Mouse (Mus musculus) G1E (cell line): ENCODE measurements around the gene Cdkn1a. TPM values are rescaled to one million over a fixed set of nuclear protein-coding genes. Genes with fewer than 3 reads are reported as not detected.

ENCODE experiments used
- ATAC-seq: 2 replicates; pipeline ENCODE4 v1.8.0; 2016; ENCODE audit warnings: mild to moderate bottlenecking; ENCODE audit not compliant: insufficient number of reproducible peaks, poor library complexity, low FRiP score, severe bottlenecking; ENCODE audit errors: extremely low read depth
- DNase-seq: peaks from one replicate; pipeline ENCODE4 v3.0.0; 2012; ENCODE audit warnings: low spot score
- H3K27me3 ChIP-seq: 2 replicates; pipeline ENCODE4 v1.6.1; 2012; ENCODE audit warnings: mild to moderate bottlenecking, low read length, inconsistent platforms; ENCODE audit not compliant: insufficient read depth
- H3K36me3 ChIP-seq: replicated peaks from 2 replicates; pipeline ENCODE3; 2012; ENCODE audit warnings: mild to moderate bottlenecking, inconsistent platforms
- H3K4me1 ChIP-seq: 2 replicates; pipeline ENCODE4 v1.6.1; 2012; ENCODE audit warnings: low read depth, low read length, inconsistent platforms, mixed read lengths; ENCODE audit not compliant: insufficient read depth
- H3K4me3 ChIP-seq: 2 replicates; pipeline ENCODE4 v1.5.1; 2012; ENCODE audit warnings: low read depth, mild to moderate bottlenecking, inconsistent platforms, low read length, moderate library complexity, mixed read lengths
- H3K9me3 ChIP-seq: replicated peaks from 2 replicates; pipeline ENCODE4 v1.6.1; 2012; ENCODE audit warnings: inconsistent platforms
- CTCF ChIP-seq: IDR thresholded peaks from 2 replicates; pipeline ENCODE4 v1.5.1; 2012; ENCODE audit warnings: low read depth, low read length, inconsistent platforms, mixed read lengths
- GATA1 ChIP-seq: IDR thresholded peaks from 2 replicates; pipeline ENCODE4 v1.6.1; 2012; ENCODE audit warnings: borderline replicate concordance, low read length, inconsistent platforms, mixed read lengths
- GATA2 ChIP-seq: IDR thresholded peaks from 2 replicates; pipeline ENCODE4 v1.6.1; 2012; ENCODE audit warnings: low read depth, low read length, inconsistent platforms, borderline replicate concordance
- POLR2AphosphoS5 ChIP-seq: IDR thresholded peaks from 2 replicates; pipeline ENCODE4 v1.6.1; 2012; ENCODE audit warnings: low read depth, low read length, inconsistent platforms; ENCODE audit not compliant: insufficient replicate concordance
- TAL1 ChIP-seq: conservative IDR thresholded peaks from 2 replicates; pipeline ENCODE4 v1.6.1; 2012; ENCODE audit warnings: low read depth, low read length, inconsistent platforms, mixed read lengths
- polyA plus RNA-seq: library from polyadenylated mRNA; stranded (reverse); fragments of >175 nt; gene quantifications from 2 replicates; pipeline ENCODE4 v1.2.3, GENCODE M21; 2012
- total RNA-seq, 2 experiments: library from RNA; stranded (forward) in 1 of 2; stranded (reverse) in 1 of 2; fragments of 200-1000 nt in 1 of 2; fragments of >200 nt in 1 of 2; fragmentation: Nextera tagmentation in 1 of 2; gene quantifications; 2 replicates each; pipeline ENCODE4 v1.2.3; 2014 to 2017

Cdkn1a gene
- total and polyA plus RNA-seq, 3 experiments = 21.4 to 234 (median 145) TPM

DNA sequence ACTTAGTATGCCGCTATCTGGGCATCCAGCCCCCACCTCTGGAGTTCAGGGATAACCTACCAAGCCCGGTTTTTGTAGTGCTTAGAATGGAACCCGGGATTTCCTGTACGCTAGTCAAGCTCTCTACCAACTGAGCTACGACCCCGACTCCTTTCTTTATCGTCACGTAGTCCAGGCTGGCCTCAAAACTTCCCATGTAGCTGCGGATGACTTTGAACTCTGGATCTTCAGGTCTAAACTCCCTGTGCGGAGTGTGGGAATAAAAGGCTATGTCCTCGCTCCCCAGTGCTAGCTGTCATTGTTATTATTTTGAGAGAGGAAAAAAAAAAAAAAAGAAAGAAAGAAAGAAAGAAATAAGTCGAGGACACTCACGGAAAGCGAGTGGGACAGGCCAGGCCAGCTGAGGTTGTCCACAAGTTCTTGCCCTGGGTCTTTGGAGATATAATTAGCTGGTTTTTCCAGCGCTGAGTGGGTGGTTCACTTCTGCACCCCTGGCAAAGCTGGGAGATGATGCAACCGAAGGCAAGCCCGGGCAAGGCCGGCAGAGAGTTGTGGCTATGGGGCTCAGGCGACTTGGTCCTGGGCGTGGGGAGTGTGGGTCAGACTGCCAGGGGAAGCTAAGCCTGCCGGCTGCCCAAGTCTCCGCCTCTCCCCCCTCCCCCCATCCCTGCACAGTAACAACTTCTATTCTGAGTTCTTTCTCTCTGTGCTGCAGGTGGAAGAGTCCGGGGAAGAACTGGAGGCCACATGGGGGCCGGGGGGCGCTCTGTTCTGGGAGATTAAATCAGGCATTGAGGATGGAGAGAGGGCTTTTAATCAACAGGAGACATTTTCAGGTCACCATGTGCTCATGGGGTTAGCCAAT is 12.0 kb upstream of the Cdkn1a start:
- Histone ChIP-seq H3K4me1 (peaks cover 70% of the 10 kb centered on the region), H3K4me3 (peak overlapping the region; percentile 70), H3K9me3 (peaks cover 6% of the 10 kb centered on the region), H3K27me3 (peaks cover 2% of the 10 kb centered on the region; the same call in 1 of the 2 replicates), H3K36me3 (peaks cover 28% of the 10 kb centered on the region)
- TF ChIP-seq POLR2AphosphoS5 (no peak), TAL1 (no peak), CTCF (no peak), GATA2 (no peak), GATA1 (no peak)
- ATAC-seq = peak; percentile 72
- DNase-seq = peak; percentile 75

DNA sequence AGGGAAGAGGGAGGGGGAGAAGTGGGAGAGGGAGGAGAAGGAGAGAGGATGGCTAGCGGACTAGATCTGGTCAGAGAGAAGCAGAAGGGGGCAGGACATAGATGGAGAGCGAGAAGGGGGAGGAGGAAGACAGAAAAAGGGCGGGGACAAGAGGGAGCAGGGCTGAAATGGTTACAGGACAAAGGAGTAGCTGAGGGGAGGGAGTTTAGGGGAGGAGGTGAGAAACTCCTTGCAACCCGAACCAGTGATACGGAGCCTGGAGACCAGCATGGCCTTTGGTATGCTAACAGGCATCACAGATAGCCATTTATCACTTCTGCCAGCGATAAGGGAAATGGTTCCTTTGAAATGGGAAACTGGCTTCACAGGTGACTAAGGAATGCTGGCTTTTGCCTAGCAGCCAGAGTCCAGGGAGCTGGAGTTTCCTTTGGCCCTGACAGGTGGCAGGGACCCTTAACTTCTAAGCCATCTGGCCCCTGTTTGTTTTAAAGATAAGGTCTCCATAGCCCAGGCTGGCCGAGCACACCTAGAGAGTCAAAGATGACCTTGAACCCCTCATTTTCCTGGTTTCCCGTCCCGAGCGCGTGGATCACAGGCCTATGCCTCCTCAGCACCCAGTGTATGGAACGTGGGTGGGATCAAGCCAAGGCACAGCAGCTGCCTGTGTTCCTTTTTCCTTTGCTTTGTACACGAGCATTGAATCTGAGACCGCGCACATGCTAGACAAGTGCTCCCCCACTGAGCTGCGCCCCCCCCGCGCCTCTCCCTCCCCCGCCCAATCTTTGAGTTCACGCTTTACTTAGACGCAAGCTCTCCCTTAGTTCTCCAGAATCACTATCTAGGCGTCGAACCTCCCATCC is 9.8 kb upstream of the Cdkn1a start:
- H3K4me1 ChIP-seq = peaks cover 56% of the 10 kb centered on the region
- no peaks in the 10 kb centered on the region for H3K27me3 ChIP-seq
- DNase-seq (peak; percentile 59), ATAC-seq (peak; percentile 56)
- H3K4me3 ChIP-seq = peak overlapping the region; percentile 62; the same call in 1 of the 2 replicates
- TF ChIP-seq GATA1 = no peak
- peaks cover 12% of the 10 kb centered on the region for H3K36me3 ChIP-seq
- H3K9me3 ChIP-seq = peaks cover 8% of the 10 kb centered on the region

DNA sequence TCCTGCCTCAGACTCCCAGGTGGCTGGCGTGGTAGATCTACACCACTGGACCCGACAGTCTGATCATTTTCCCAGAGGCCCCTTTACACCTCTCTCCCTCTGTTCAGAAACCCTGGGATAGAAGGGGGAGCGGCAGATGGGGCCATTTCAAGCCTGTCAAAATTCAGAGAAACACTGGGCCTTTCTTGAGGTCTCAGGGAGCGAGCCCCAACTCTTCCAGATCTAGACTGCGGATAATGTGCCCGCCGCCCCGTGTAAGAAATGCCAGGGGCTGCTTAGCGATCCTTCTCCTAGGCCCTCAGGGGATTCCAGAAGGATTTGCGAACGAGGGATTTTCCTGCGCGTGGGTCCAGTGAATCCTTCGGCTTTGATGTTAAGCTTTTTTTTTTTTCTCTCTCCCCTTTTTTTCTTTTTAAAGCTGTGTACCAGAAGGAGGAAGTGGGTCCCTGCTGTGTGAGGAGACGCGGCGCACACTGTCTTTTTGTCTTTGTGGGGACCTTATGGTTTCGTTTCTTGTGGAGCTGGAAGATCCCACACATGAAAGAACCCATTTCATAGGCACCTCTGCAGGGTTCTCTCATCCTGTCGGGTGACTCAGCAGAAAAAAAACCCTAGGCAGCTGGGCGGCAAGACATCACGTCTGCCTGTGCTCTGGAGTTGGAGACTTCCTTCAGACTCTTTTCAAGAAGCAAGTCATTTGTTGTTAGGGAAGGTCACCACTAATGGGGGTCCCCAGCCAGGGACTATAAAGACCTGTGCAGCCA is 9.0 kb upstream of the Cdkn1a start:
- Histone ChIP-seq H3K9me3 (peaks cover 8% of the 10 kb centered on the region), H3K4me1 (peaks cover 54% of the 10 kb centered on the region), H3K27me3 (no peaks in the 10 kb centered on the region), H3K36me3 (peaks cover 8% of the 10 kb centered on the region), H3K4me3 (peak overlapping the region; percentile 62; the same call in 1 of the 2 replicates)
- DNase-seq = peak; percentile 46
- peak; percentile 22; the same call in 1 of the 2 replicates for ATAC-seq
- TF ChIP-seq TAL1 = no peak
- TF ChIP-seq CTCF = no peak

DNA sequence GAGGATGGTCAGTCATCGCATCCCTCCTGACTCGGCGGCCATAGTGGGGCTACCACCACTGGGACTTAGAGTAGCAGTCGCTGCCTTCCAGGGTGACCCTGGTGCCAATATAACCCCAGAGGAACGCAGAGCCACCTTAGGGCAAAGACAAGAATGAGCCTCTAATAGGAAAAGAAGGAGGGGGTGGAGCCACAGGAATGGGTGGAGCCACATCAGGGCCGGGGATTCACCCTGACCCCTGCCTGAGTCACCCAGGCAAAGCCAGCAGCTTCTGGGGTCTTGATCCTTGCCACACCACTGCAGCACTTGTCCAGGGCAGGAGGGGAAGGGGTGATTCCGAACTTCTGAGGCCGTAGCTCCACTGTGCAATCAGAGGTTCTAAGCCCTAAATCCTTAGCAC is 7.2 kb upstream of the Cdkn1a start:
- Histone ChIP-seq H3K4me1 (peaks cover 42% of the 10 kb centered on the region), H3K9me3 (peaks cover 12% of the 10 kb centered on the region), H3K4me3 (no peak overlapping the region), H3K27me3 (no peaks in the 10 kb centered on the region), H3K36me3 (peaks cover 6% of the 10 kb centered on the region)
- TF ChIP-seq GATA2 (no peak), CTCF (no peak), GATA1 (no peak), POLR2AphosphoS5 (no peak), TAL1 (no peak)
- DNase-seq = no peak
- no peak for ATAC-seq

DNA sequence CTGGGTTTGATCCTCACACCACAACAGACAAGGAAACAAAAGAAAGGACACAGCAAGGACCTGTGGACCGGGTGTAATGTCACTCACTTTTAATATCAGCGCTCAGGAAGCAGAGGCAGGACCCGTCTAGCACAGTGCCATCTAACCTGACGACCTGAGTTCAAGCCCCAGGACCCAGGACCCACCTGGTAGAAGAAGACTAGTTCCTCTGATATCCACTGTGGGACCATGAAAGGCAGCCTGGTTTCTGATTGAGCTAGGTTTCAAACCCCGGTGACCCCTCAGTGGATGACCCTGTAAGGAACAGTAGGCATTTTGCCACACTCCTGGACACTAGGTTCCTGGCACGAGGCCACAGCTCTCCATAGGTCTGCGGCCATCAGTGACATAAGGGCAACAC is 6.1 kb upstream of the Cdkn1a start:
- Histone ChIP-seq H3K4me3 (no peak overlapping the region), H3K4me1 (peaks cover 41% of the 10 kb centered on the region), H3K36me3 (peaks cover 6% of the 10 kb centered on the region), H3K27me3 (no peaks in the 10 kb centered on the region), H3K9me3 (peaks cover 12% of the 10 kb centered on the region)
- ATAC-seq (no peak), DNase-seq (no peak)
- TF ChIP-seq POLR2AphosphoS5 (no peak), GATA1 (no peak), TAL1 (no peak), GATA2 (no peak), CTCF (no peak)

DNA sequence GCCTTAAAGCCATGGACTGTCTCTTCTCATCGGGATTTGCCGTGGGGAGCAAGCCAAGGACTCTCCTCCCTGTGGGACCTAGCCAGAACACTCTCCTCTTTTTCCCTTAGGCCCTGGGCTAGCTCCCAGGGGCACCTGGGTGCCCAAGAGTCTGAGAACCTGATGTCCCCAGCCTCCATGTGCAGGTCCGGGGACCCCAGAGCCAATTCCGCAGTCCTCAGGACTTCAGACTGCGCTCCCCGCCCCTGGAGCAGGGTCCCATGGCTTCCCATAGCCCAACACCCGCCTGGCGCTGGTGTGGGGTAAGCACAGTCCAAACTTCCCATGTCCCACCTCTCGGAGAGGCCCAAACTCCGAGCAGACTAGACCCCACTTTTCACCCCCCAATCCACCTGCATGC is 5.5 kb upstream of the Cdkn1a start:
- TF ChIP-seq GATA2 (no peak), GATA1 (no peak), TAL1 (no peak), CTCF (no peak), POLR2AphosphoS5 (no peak)
- Histone ChIP-seq H3K27me3 (no peaks in the 10 kb centered on the region), H3K36me3 (peaks cover 6% of the 10 kb centered on the region), H3K4me1 (peaks cover 44% of the 10 kb centered on the region), H3K9me3 (peaks cover 12% of the 10 kb centered on the region), H3K4me3 (no peak overlapping the region)
- DNase-seq (no peak), ATAC-seq (no peak)
